Mouse (Mus musculus) splenic B cell, adult 2 months (primary cell): ENCODE measurements around the gene Gpr35.

Source experiments
- DNase-seq: peaks from one replicate; pipeline ENCODE4 v3.0.0-alpha.2; 2011; ENCODE audit warnings: low read depth, low spot score
- H3K27me3 ChIP-seq: 2 replicates; pipeline ENCODE4 v1.6.1; 2012; ENCODE audit warnings: mild to moderate bottlenecking, low read length, moderate library complexity, mixed read lengths; ENCODE audit not compliant: control insufficient read depth, poor library complexity, insufficient read depth, severe bottlenecking
- H3K36me3 ChIP-seq: 2 replicates; pipeline ENCODE4 v1.6.1; 2012; ENCODE audit warnings: mild to moderate bottlenecking, low read length, moderate library complexity, mixed read lengths; ENCODE audit not compliant: control insufficient read depth, poor library complexity, insufficient read depth, severe bottlenecking

Gpr35 gene

DNA sequence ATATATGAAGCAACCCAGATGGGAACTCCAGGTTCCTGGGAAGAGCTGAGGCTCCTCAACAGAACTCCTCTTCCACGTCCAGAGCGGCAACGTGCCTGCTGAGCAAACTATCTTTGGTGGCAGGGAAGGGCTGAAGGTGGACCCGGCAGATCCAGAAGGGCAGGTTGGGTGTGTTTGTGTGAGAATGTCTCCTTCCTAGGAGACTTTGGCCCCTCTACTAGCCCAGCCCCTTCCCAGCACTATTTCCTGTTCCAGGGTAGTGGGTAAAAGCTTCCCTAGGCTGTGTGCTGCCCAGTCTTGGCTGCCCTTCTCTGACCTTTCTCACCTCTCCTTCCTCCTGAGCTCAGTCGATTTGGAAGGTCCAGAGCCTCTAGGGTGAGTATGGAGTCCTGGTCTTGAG is at the start of gene Gpr35:
Gene Gpr35 (plus strand): TSS at position 259 of the 400 bp plus-strand sequence.
- H3K36me3 ChIP-seq: no peaks in the 10 kb centered on the region
- no peak for DNase-seq
- no peaks in the 10 kb centered on the region for H3K27me3 ChIP-seq

DNA sequence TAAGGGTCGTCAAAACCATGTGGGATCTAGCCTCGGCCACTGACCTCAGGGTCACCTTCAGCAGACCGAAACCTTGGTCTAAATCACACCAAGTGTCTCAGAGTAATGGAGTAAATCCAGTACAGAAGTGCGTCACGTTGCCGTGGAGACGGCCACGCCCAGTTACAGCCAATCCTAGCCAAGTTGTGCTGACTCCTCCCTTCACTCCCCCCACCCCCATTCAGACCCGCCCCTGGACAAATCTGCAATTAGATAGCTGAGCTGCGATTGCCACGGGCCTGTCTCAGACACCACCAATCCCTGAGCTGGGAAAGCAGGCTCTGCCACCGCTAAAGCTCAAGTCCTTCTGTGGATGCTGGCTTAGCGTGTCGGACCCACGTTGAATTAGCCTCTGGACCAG is 47.9 kb upstream of the Gpr35 start, which contains the start of gene Ankmy1:
Gene Ankmy1 (minus strand): TSS at position 121 of the 400 bp plus-strand sequence.
- Histone ChIP-seq H3K27me3 (no peaks in the 10 kb centered on the region), H3K36me3 (no peaks in the 10 kb centered on the region)
- peak; percentile 29 for DNase-seq

DNA sequence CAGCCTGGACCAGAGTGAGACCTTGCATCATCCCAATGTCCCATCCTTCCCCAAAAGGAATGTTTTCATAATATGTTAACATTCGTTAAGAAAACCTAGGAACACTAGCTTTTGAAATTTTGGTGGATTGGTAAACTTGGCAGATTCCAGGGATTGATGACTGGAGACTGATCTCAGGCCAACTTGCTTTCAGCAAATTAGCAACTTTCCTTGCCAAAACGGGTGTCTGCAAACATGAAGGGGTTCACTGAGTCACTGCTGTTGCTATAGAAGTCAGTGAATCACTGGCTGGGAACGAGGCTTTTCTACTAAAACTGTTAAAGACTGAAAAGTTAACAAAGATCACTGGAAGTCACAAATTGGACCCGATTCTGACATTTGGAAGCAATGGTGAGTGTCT is 47.0 kb upstream of the Gpr35 start:
- DNase-seq: no peak
- H3K27me3 ChIP-seq: no peaks in the 10 kb centered on the region
- H3K36me3 ChIP-seq: no peaks in the 10 kb centered on the region

DNA sequence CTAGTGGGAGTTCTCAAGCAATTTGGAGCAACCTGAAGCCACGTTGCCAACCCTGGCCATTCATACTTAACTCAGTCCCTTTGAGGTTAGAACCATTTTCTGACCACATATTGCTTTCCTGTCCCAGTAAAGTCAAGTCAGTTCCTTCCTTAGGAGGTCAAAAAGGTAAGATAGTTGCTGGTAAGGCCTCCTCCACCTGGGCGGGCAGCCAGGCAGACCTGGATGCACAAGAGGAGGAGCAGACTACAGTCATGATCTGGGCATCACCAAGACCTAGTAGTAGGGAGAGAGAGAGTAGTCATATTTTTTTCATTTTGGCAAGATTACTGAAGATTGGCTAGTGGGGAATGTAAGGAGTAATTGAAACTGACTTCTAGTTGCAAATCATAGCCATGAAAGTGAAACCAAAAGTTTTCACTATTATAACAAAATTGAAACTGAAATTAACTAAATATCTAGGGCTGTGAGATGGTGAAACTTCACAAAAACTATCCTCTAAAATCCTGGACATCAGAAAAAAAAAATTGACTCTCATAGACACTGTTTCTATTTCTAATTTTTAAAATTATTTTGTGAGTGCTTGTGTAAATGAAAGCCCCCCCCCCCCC is 44.9 kb upstream of the Gpr35 start:
- peak; percentile 26 for DNase-seq
- H3K27me3 ChIP-seq: no peaks in the 10 kb centered on the region
- H3K36me3 ChIP-seq: no peaks in the 10 kb centered on the region

DNA sequence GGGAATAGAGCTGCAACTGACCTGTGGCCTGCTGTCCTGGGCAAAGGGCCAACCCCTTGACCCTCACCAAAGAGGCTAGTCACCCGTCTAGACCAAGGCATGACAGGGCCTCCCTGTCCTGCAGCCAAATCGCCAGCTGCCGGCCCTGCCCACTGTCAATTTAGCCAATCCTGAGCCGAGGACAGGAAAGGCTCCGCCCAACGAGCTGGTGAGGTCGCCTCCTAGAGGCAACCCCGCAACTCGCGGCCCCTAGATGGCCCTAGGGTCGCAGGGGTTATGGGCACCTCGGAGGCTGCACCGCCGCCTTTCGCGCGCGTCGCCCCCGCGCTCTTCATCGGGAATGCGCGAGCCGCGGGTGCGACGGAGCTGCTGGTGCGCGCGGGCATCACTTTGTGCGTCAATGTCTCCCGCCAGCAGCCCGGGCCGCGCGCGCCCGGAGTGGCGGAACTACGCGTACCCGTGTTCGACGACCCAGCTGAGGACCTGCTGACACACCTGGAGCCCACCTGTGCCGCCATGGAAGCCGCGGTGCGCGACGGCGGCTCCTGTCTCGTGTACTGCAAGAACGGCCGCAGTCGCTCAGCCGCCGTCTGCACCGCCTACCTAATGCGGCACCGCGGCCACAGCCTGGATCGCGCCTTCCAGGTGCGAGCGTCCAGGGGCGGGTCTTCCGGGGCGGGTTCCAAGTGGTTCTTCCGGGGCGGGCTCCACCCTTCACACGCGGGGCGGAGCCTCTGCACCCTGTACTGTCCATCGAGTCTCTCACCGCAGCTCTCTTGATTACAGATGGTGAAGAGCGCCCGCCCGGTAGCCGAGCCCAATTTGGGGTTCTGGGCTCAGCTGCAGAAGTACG is 43.7 kb upstream of the Gpr35 start, which contains the start of gene Dusp28:
Gene Dusp28 (plus strand): TSS at position 203 of the 853 bp plus-strand sequence.
- Histone ChIP-seq H3K36me3 (no peaks in the 10 kb centered on the region), H3K27me3 (no peaks in the 10 kb centered on the region)
- DNase-seq: peak; percentile 89

DNA sequence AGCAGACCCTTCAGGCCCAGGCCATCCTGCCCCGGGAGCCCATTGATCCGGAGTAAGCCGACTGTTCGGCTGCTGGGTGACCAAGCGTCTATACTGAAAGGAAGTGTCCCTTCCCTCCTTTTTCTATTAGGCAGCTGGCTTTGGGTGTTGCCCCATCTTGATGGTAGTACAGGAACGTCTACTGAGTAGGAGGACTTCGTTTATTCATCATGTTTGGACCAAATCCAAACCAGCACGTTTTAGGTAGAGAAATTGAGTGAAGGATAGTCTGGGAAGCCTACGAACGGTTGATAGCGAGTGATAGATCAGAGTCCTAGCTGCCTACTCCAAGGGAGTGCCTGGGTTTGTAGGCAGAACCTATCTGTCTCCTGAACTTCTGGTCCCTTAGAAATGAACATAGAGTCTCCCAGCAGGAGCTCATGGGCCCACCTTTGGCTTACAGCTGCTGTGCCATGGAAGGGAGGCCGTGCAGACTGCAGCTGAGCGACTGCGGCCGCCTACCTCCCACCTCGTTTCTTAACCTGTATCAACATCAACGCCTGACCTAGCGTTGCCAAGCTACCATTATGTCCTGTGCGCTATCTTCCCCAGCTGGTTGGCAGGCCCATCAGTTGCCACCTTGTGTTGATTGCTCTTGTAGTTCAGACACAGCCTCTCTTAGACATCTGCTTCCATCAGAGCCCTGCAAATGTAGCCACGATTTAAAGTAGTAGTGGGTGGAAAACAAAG is 42.9 kb upstream of the Gpr35 start:
- H3K27me3 ChIP-seq: no peaks in the 10 kb centered on the region
- H3K36me3 ChIP-seq: no peaks in the 10 kb centered on the region
- no peak for DNase-seq

DNA sequence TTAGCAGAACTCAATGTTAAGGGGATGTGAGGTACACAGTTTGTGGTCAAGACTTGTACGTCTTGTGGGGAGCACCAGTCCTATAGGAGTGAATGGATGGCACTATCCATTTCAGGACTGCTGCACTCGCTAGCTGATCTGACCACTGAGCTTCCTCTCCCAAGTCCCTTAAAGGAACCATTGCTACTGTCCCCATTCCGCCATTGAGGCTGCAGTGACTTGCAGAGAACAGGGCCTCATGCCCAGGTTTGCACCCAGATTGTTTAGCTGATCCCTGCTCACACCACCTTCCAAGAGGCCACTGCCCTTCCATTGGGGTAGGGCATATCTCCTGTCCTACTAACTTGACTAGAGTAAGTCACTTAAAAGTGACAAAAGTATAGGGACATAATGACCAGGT is 42.0 kb upstream of the Gpr35 start:
- Histone ChIP-seq H3K36me3 (no peaks in the 10 kb centered on the region), H3K27me3 (no peaks in the 10 kb centered on the region)
- DNase-seq: no peak

DNA sequence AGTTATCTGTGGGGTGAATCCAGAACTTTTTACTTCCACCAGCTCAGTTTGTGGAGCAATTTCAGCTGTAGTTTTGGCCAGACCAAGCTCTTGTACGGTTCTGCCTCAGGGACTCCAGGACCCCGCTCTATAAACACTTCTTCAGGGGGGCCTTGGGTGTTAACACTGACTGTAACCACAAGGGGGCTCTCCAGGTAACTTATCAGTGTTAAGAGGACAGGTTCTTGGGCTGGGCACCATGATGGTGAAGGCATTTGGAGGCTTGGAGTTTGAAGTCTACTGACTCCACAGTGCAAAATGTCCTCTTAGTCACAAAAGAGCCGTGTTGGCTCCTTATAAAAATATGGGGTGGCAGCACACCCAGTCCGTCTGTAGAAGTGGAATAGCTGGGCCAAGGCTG is 41.6 kb upstream of the Gpr35 start:
- DNase-seq: peak; percentile 56

DNA sequence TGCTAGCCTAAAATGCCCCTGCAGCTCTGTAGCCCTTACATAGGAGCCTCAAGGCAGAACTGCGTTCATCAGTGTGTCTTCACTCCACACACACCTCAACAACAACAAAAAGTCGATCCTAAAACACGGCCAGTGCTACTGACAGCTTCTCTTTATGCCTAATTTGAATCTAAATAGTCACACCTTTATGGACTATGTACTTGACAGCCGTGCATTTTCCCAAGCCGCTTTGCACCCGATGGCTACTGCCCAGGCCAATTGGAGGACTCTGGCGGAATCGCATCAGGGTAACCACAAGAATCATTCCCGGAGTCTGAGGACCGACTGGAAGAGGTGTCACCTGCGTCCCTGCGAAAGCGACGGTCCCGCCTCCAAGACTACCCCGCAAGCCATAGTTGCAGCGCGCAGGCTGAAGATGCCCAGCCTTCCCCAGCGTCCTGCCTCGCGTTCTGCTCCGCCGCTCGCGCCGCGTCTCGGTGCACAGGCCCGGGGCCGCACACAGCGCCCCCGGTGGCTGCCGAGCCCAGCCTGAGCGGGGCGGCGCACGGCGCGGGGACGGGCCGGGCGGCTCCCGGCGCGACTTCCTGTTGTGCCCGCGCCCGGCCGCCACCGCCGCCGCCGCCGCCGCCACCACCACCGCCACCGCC is 40.3 kb upstream of the Gpr35 start, which contains the start of gene Rnpepl1:
Gene Rnpepl1 (plus strand): TSS at position 545 of the 647 bp plus-strand sequence.
- no peaks in the 10 kb centered on the region for H3K36me3 ChIP-seq
- no peaks in the 10 kb centered on the region for H3K27me3 ChIP-seq
- peak; percentile 77 for DNase-seq

More for the DNA sequence above, 41.6 kb upstream of the Gpr35 start:
- no peaks in the 10 kb centered on the region for H3K27me3 ChIP-seq
- no peaks in the 10 kb centered on the region for H3K36me3 ChIP-seq

DNA sequence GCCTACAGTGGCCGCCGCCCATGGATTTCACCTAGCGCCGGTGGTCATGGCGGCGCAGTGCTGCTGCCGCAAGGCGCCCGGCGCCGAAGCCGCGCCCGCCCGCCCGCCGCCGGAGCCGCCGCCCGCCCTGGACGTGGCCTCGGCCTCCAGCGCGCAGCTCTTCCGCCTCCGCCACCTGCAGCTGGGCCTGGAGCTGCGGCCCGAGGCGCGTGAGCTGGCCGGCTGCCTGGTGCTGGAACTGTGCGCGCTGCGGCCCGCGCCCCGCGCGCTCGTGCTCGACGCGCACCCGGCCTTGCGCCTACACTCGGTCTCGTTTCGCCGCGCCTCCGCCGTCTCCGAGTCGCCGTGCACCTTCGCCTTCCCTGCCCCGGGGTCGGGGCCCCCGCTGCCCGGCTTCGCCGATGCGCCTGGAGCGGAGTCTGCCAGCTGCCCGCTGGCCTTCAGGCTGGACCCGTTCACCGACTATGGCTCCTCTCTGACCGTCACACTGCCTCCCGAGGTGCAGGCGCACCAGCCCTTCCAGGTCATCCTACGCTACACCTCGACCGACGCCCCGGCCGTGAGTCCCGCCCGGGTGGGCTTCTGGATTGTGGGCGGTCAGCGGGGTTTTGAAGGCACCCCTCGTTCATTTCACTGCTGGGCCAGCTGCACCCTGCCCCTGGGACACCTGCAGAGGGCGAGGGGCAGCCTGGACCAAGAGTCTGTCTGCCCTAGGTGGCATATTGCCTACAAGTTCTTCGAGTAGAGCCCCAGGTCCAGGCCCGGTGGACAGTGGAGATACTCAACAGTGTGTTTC is 39.5 kb upstream of the Gpr35 start:
- DNase-seq: peak; percentile 56
- peaks cover 2% of the 10 kb centered on the region for H3K36me3 ChIP-seq
- no peaks in the 10 kb centered on the region for H3K27me3 ChIP-seq

DNA sequence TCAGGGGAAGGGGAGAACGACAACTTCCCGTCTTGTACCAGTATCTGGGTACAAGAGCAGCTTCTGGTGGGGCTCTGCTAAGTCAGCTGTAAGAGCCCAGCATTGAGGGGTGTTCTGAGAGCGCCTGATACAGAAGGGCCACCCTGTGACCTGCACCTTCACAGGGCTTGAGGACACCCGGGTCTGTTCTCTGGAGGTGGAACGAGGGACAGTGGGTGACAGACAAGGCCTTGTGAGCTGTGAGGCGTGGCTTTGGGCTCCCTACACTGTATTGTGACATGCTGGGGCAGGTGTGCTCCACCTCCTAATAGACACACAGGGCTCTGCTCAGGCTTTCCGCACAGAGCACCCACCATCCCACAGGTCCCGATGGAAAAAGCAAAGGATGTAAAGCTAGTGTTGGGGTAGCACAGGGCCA is 38.9 kb upstream of the Gpr35 start:
- Histone ChIP-seq H3K27me3 (no peaks in the 10 kb centered on the region), H3K36me3 (peaks cover 2% of the 10 kb centered on the region)
- DNase-seq: peak; percentile 16

DNA sequence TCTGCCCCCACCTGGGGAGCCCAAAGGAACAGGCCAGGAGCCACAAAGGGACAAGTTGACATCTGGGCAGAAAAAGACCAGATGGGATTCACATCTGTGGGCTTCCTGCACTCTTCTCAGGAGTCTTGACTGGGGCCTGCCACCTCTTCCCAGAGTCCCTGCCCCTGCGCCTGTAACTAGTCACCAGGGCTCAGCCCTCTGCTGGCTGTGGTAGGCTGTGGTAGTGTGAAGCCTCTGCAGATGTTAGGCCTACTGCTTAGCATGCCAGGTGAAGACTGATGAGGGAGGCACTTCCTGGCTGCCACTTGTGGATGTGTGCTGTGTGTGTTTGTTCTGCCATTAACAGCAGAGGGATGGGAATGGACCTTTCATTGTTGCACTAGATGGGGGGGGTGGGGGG is 38.4 kb upstream of the Gpr35 start:
- DNase-seq: peak; percentile 25

DNA sequence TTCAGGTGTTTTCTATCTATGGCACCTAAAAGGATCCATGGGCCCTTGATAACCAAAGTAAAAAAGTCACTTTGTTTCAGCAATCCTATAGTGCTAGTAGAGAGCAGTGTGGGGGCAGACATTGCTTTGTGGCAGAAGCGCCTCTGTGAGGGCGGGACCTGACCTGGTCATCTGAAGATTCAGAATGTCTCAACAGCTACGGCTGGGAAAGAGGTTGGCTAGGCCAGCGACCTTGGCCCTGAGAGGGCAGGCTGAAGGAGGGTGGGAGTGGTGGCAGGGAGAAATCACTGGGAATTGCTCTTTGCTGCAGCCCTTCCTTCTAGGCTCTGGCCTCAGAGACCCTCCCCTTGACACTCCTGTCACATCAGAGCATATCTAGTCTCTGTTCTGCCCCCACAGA is 36.4 kb upstream of the Gpr35 start:
- Histone ChIP-seq H3K36me3 (peaks cover 12% of the 10 kb centered on the region), H3K27me3 (no peaks in the 10 kb centered on the region)
- no peak for DNase-seq

More for the DNA sequence above, 38.4 kb upstream of the Gpr35 start:
- Histone ChIP-seq H3K27me3 (no peaks in the 10 kb centered on the region), H3K36me3 (peaks cover 4% of the 10 kb centered on the region)

DNA sequence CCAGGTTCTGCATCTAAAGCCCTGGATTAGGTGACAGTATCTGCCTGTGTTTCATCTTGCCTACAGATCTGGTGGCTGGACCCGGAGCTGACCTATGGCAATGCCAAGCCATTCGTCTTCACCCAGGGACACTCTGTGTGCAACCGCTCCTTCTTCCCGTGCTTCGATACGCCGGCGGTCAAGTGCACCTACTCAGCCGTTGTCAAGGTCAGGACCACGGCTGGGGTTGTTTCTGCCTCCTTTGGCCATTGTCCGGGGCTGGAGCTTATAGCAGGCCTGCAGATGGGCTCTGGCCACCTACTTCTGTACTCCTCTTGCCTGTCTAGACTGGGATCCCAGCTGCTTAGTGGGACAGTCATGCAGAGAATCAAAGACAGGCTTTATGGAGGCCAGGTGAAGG is 35.7 kb upstream of the Gpr35 start:
- peaks cover 12% of the 10 kb centered on the region for H3K36me3 ChIP-seq
- no peak for DNase-seq
- H3K27me3 ChIP-seq: no peaks in the 10 kb centered on the region
